Comparison of ENCODE assay signal across 13 mouse cellular contexts in the genomic region with DNA sequence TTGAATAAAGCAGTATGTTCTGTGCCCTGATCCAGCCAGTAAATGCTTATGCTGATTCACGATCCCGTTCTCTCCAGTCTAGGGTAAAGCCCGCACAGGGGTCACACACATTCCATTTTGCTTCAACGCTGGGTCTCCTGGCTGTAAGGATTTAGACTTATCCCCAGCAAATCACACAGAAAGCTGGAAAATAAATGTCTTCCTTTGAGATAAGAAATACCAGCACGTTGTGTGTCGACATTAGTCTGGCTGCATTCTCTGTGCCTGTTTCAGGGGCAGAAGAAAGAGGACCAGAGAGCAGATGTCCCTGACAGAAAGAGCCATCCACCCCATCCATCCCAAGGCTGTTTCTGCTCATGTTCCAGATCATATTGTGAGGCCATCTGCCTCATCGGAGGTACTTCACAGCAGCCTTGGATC. TPM values are rescaled to one million over a fixed set of nuclear protein-coding genes. Genes with fewer than 3 reads are reported as not detected.
A peak's percentile ranks its signal among the peaks of the same experiment; 100 is the strongest.
DNase-seq lines count a peak whose midpoint lies in the region; ATAC-seq lines count a peak whose summit lies in the region.
"Had no signal": no experiment of that assay in that cellular context is flagged by ENCODE, and none has a peak within 500 bp of the region (broad histone marks: within the 10 kb centered on the region; RNA-seq: fewer than 3 reads in every experiment).

No protein-coding gene starts in this region.

- H3K27me3 ChIP-seq in hindbrain, embryonic 14.5 days (ENCODE audit: control insufficient read depth, insufficient read depth, low read length) = no peaks in the 10 kb centered on the region
- no peaks in the 10 kb centered on the region for H3K27me3 ChIP-seq in hindbrain, embryonic 13.5 days

- H3K9me3 ChIP-seq in hindbrain, embryonic 14.5 days (ENCODE audit: control insufficient read depth, low read length) = no peaks in the 10 kb centered on the region
- H3K9me3 ChIP-seq in hindbrain, embryonic 13.5 days = no peaks in the 10 kb centered on the region
- H3K9me3 ChIP-seq: midbrain, embryonic 10.5 days had no signal

- no peaks in the 10 kb centered on the region for H3K4me1 ChIP-seq in hindbrain, embryonic 14.5 days (replicated peaks; ENCODE audit: control insufficient read depth, insufficient read depth, low read length)
- 0 out of 2 replicates have a peak, but pooled peaks cover 6% of the 10 kb centered on the region for H3K4me1 ChIP-seq in hindbrain, embryonic 13.5 days (replicated peaks)

- no peaks in the 10 kb centered on the region for H3K36me3 ChIP-seq in hindbrain, embryonic 14.5 days (replicated peaks; ENCODE audit: control insufficient read depth, insufficient read depth)
- H3K36me3 ChIP-seq in hindbrain, embryonic 13.5 days = no peaks in the 10 kb centered on the region
- H3K36me3 ChIP-seq: midbrain, embryonic 10.5 days had no signal

- peak; percentile 51 for ATAC-seq in hindbrain, embryonic 14.5 days (ENCODE audit: low FRiP score)
- ATAC-seq in hindbrain, embryonic 13.5 days (ENCODE audit: low FRiP score) = no peak
- ATAC-seq in cerebellum, adult (ENCODE audit: insufficient number of reproducible peaks, low FRiP score, low TSS enrichment) = peak; percentile 90
- ATAC-seq: liver, postnatal 0 days had no signal

- H3K4me2 ChIP-seq in hindbrain, embryonic 14.5 days (replicated peaks) = no peak overlapping the region
- no peak overlapping the region for H3K4me2 ChIP-seq in hindbrain, embryonic 13.5 days

- H3K9ac ChIP-seq in hindbrain, embryonic 14.5 days = no peak overlapping the region
- H3K9ac ChIP-seq in hindbrain, embryonic 13.5 days = no peak overlapping the region
- H3K9ac ChIP-seq: liver, postnatal 0 days had no signal

- WGBS in hindbrain, embryonic 14.5 days = 78% methylated on average over 7 of the region's 7 CpGs
- 82% methylated on average over 7 of the region's 7 CpGs for WGBS in hindbrain, embryonic 13.5 days

- no peak overlapping the region for H3K4me3 ChIP-seq in hindbrain, embryonic 14.5 days (replicated peaks; ENCODE audit: low read length)
- H3K4me3 ChIP-seq in hindbrain, embryonic 13.5 days = no peak overlapping the region
- H3K4me3 ChIP-seq: midbrain, embryonic 10.5 days had no signal

- peak overlapping the region; percentile 47; the same call in 1 of the 2 replicates for H3K27ac ChIP-seq in hindbrain, embryonic 14.5 days
- H3K27ac ChIP-seq in hindbrain, embryonic 13.5 days = no peak overlapping the region
- H3K27ac ChIP-seq: midbrain, embryonic 10.5 days had no signal

- no peak for DNase-seq in hindbrain, embryonic 14.5 days (ENCODE audit: low spot score)
- peak; percentile 30 for DNase-seq in layer of hippocampus, adult 9-11 months
- no peak for DNase-seq in layer of hippocampus, postnatal 25 days (ENCODE audit: extremely low spot score in 1 of 2, low spot score in 1 of 2)
- peak; percentile 79 to 84 for DNase-seq in cerebellum, postnatal 36 days
- no peak for DNase-seq in frontal cortex, postnatal 10 days (ENCODE audit: low spot score in 2 of 2)
- no peak for DNase-seq in ovary, postnatal 10 days (ENCODE audit: low spot score)
- DNase-seq: adrenal gland, postnatal 25 days; gastrocnemius, postnatal 36 days; liver, postnatal 0 days had no signal

RNA-seq across cellular contexts. Expression of a gene that starts 25.1 kb away (rescaled TPM):
- polyA plus RNA-seq in hindbrain, embryonic 14.5 days (2014; fragmentation: Nextera tagmentation; extraction: Ambion mirVana) = 2.8 and 3.2 TPM in 2 replicates
- polyA plus RNA-seq in hindbrain, embryonic 13.5 days (2015; fragmentation: Nextera tagmentation; extraction: Ambion mirVana) = 0.69 and 1.3 TPM in 2 replicates
- total RNA-seq in layer of hippocampus, postnatal 25 days (2021) = 10 to 100 TPM; 15.3 to 19.5 TPM
- polyA plus RNA-seq: heart, embryonic 14.5 days had no signal

Comparison
In these comparisons a context has a peak if more than half of its experiments do, and no peak if none do; other contexts are left out.
1. DNase-seq: peak in layer of hippocampus, adult 9-11 months (single experiment) and cerebellum, postnatal 36 days (2 of 2); none in hindbrain, embryonic 14.5 days (single experiment), layer of hippocampus, postnatal 25 days (0 of 2), frontal cortex, postnatal 10 days (0 of 2) and ovary, postnatal 10 days (single experiment).